Mouse (Mus musculus) gastrocnemius, postnatal 10 days (tissue): ENCODE results near the gene Rpl10a. TPM values are rescaled to one million over a fixed set of nuclear protein-coding genes. Genes with fewer than 3 reads are reported as not detected.
"Not testable (repeated sequence)": the region's sequence is repeated elsewhere in the genome, so short reads cannot be mapped to it uniquely, and the experiment has no call there.

ENCODE experiments used
- DNase-seq: peaks from one replicate; pipeline ENCODE4 v3.0.0; 2021; ENCODE audit warnings: mixed read lengths
- total RNA-seq, 2 experiments: library from RNA; stranded (reverse); gene quantifications; 2 replicates each; pipeline ENCODE4 v1.2.3; 2021

The Rpl10a gene
- total RNA-seq, 2 experiments from 2014 or later, result 699 to 738 TPM

DNA sequence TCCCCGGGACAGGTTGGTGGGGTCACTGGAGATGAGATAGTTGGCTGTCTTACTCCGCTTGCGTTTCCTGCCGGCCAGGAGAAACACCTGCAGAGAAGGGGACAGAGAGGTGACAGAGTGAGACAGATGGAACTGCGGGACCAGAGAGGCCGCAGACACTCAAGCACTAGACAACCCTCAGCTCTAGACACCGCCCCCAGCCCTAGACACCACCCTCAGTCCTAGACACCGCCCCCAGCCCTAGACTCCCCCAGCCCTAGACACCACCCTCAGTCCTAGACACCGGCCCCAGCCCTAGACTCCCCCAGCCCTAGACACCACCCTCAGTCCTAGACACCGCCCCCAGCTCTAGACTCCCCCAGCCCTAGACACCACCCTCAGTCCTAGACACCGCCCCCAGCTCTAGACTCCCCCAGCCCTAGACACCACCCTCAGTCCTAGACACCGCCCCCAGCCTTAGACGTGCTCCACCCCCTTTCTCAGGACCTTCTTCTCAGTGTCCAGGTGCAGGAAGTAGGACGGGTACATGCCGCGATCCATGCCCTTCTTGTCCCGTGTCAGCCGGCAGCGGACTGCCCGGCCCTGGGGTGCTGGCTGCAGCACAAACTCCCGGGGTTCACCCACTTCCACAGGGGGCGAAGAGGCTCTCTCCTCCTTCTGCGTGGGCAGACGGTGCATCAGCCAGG, 30.4 kb downstream of the Rpl10a start:
- DNase-seq, result not testable (repeated sequence)

GRCm38 (mm10) chr17:28360531-28361277, 32.4 kb downstream of the Rpl10a start:
- no peak for DNase-seq

DNA sequence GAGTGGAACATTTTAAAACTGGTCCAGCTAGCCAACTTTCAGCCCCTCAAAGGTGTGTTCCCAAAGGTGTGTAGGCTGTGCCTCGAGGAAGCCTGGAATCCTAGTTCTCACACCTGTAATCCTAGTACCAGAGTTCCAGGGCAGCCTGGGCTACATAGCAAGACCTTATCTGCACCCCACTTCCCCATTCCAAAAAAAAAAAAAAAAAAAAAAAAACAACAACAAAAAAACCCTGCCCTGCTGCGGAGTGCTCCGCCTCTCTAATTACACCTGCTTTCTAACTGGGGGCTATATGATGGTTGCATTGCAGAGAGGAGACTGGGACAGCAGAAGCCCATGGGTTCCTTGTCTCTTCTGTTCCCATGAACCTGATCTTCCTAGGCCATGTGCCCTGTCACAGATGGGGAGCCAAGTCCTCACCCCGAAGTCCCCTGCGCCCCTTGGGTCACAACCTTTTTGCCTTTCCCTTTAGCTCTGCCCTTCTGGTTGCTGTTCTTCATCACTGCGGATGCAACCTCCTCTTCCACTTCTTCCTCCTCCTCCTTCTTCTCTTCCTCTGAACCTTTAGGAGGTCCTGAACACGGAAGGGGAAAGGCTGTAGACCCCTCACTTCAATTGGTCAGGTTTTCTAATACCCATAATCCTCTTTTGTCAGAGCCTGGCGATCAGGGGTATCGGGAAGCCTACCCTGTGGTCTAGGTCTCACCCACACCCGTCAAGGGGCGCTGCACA, 33.8 kb downstream of the Rpl10a start:
- DNase-seq, result no peak

- no peak for DNase-seq
These were observed 34.5 kb downstream of the Rpl10a start for GRCm38 (mm10) chr17:28362653-28363292.

- DNase-seq, result no peak
These were observed 35.2 kb downstream of the Rpl10a start for GRCm38 (mm10) chr17:28363507-28363906.

DNA sequence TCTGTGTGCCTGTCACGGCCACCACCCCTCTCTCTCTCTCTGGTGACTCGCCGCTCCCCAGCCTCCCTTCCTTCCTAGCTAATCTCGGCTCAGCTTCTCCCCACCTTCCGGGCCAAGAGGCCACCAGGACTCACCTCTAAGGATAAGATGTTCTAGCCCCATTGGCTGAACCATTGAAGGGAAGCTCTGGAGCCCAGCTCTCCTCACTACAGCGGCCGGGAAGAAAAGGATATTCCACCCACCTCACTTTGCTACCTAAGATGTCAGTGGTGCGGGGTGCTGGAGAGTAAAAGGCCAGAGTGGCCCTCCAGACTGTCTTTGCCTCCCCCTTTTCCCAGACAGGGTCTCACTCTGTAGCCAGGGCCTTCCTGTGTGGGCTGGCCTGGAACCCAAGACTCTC, 36.9 kb downstream of the Rpl10a start, which contains the start of gene Tulp1:
Tulp1 (minus strand) TSS at position 101 of the 400 bp plus-strand sequence.
- no peak for DNase-seq

DNA sequence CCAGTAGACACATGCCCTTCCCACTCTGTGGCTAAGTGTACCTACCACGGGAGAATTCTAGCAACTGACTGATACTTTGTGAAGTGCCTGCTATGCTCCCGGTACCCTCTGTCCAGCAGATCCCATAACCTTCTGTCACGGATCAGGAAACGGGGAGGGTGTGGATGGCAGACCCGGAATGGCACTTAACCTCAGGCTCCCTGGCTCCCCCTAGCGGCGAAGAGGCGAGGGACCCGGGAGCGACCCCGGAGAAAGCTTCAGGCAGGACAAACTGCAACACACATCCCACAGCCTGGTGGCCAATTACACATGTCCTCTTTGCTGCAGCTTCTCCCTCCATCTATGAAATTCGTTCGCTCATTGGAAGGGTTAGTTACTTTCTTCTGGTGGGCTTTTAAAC, 40.2 kb downstream of the Rpl10a start:
- DNase-seq, result peak; percentile 90

DNA sequence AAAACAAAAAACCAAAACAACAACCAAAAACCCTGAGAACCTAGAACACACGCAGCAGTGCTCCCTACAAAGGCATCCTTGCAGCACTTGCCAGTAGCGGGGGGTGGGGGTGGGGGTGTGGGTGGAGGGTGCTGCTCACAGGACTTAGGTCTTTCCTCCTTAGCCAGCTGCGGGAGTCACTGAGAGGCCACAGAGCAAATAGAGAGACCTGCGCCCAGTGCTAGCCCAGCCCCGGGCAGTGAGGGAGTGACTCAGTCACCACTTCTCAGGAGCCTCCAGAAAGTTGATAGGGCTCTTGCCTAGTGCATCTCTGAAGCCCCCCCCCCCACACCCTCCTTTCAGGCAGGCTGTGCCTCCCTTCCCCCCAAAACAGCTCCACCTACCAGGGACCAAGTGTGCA, 40.8 kb downstream of the Rpl10a start:
- DNase-seq, result no peak

DNA sequence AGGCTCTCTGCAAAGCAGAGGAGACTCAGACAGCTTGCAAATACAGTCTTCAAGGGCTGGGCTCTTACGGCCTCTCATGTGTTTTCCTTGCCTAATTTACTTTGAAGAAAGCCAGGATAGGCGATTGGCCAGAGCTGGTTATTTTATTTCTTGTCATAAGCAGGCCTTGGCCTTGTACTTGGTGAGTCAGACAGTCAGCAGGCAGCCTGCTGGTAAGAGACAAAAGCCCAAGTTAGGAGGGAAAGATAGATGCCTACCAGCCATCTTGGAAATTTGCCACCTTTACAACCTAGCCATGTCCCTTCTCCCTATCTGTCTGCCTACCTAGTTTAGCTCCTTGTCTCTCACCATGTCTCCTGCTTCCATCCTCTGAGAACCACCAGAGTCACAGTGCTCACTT, 43.0 kb downstream of the Rpl10a start:
- no peak for DNase-seq

DNA sequence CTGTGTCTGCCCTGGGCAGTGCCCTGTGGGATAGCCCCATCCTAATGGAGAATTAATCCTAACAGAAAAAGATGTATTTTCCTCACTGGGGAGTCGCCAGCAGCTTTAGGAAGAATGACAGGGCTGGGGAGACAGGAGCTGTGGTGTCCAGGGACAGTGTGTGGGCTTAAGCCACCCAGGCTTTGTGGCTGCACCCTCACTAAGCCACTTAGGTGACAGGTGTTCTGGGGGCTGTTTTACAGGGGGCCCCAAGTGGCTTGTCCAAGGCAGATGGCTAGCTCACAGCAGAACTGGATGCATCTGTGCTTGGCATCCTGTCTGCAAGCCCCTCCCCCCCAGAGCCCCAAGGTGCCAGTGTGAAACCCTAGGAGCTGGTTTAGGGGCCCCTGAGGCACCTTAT, 43.7 kb downstream of the Rpl10a start:
- no peak for DNase-seq

DNA sequence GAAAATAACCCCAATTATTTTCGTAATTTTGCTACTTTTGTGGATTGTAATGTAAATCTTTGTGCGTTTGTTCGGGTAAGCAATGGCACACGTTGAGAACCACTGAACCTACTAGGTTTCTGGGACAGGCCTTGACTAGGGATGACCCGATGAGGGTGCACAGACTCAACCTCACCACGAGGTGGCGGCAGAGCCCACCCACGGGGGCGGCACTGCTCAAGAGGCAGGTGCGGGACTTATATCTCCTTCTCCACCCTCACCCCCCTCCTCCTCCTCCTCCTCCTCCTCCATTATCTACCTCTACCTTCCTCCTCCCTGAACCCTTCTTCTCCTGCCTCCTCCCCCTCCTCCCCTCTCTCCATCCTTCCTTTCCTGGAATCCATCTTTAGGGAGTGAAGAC, 45.5 kb downstream of the Rpl10a start:
- peak; percentile 60 for DNase-seq

DNA sequence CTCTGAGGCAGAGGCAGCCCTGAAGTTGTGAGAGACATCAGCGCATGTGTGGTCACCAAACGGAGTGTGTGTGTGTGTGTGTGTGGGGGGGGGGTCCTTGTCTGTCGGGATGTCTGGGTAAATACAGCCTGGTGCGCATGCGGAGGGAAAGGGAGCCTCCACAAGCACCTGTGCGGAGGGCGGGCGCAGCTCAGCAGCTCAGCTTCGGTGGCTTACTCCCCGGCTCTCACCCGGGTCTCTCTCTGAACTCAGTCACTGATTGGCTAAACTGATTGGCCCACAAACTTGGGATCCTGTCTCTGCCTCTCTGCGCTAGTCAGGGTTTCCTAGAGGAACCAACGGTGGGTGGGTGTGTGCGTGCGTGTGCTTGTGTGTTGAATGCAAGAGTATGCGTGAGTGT, 46.2 kb downstream of the Rpl10a start:
- DNase-seq, result no peak

DNA sequence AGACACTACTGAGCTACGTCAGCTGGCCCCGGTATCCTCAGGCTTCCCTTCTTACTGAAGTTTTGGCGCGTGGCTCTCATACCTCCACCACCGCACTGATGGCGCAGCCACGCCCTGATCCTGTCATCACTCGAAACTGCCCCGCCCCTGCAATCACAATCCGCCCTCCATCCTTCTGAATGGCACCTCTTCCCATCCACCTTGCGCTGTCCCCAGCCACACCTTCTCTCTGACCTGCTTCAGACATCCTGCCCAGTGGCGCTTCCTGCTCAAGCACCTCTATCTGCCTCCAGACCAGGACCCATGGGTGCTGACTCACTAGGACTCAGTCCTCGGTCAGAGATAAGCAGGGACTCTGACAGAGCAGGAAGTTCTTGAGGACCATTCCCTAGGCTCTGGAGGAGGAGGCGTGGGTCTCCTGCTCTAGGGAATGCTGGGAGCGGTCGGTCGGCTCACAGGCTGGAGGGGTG, 47.4 kb downstream of the Rpl10a start:
- no peak for DNase-seq

- no peak for DNase-seq
These were observed 52.0 kb downstream of the Rpl10a start for GRCm38 (mm10) chr17:28380255-28380654.

Other genes starting within 250 kb of the Rpl10a start
- not detected for gene Tcp11, start 247.8 kb upstream of the Rpl10a start, total RNA-seq
- gene Scube3, start 186.3 kb upstream of the Rpl10a start, total RNA-seq, result under 1 TPM; 0.56 to 0.63 TPM
- gene Zfp523, start 151.3 kb upstream of the Rpl10a start, total RNA-seq, result 10 to 100 TPM; 24.6 to 26.6 TPM
- gene Def6, start 120.7 kb upstream of the Rpl10a start, total RNA-seq, result 1 to 10 TPM; 3.6 to 7.5 TPM
- 10 to 100 TPM; 30.2 to 31.5 TPM for gene Ppard, start 95.8 kb upstream of the Rpl10a start, total RNA-seq
- gene Fance, start 15.0 kb upstream of the Rpl10a start, total RNA-seq, result 10 to 100 TPM; 14.8 to 20.1 TPM
- gene Tead3, start 22.3 kb downstream of the Rpl10a start, total RNA-seq, result 10 to 100 TPM in 1 of 2 experiments, 1 to 10 TPM in 1; 10.0 to 14.8 TPM
- under 1 TPM; 0.40 to 0.50 TPM for gene Tulp1, start 36.8 kb downstream of the Rpl10a start, total RNA-seq
- gene Fkbp5, start 189.1 kb downstream of the Rpl10a start, total RNA-seq, result 10 to 100 TPM in 1 of 2 experiments, 1 to 10 TPM in 1; 6.0 to 14.4 TPM
- gene Armc12, start 202.3 kb downstream of the Rpl10a start, total RNA-seq, result not detected
- not detected for gene Clpsl2, start 220.9 kb downstream of the Rpl10a start, total RNA-seq
- gene Clps, start 232.3 kb downstream of the Rpl10a start, total RNA-seq, result not detected
- gene Lhfpl5, start 247.2 kb downstream of the Rpl10a start, total RNA-seq, result not detected